Mouse (Mus musculus) ovary, adult 10 weeks (tissue): Measurements from ENCODE around the gene Stx19. TPM values are rescaled to one million over a fixed set of nuclear protein-coding genes. Genes with fewer than 3 reads are reported as not detected.

ENCODE experiments used
- polyA plus RNA-seq: library from polyadenylated mRNA; stranded (reverse); fragments of 350-450 nt; fragmentation: Illumina TruSeq; extraction: RNeasy Lipid Tissue Mini Kit (QIAGEN cat#74804); gene quantifications from one replicate; pipeline ENCODE4 v1.2.3, GENCODE M21; 2014

Gene Stx19
- polyA plus RNA-seq: not detected

GRCm38 (mm10) chr16:62814491-62814890 is at the start of gene Stx19:
Gene Stx19 (plus strand): TSS chr16:62814676.

GRCm38 (mm10) chr16:62786621-62787331 is 27.7 kb upstream of the Stx19 start, which contains the start of gene Nsun3:
Gene Nsun3 (minus strand): TSS chr16:62786818.

GRCm38 (mm10) chr16:62846498-62847312 is 32.2 kb downstream of the Stx19 start, which contains the start of gene Arl13b:
Gene Arl13b (minus strand): TSS chr16:62847040.

GRCm38 (mm10) chr16:62854191-62855068 is 40.0 kb downstream of the Stx19 start, which contains the start of gene Pros1:
Gene Pros1 (plus strand): TSS chr16:62854307.

Other genes starting within 250 kb of the Stx19 start
- gene Nsun3, start 27.9 kb upstream of the Stx19 start, polyA plus RNA-seq: 25.8 TPM
- gene Arl13b, start 32.4 kb downstream of the Stx19 start, polyA plus RNA-seq: 41.1 TPM
- gene Pros1, start 39.6 kb downstream of the Stx19 start, polyA plus RNA-seq: 317 TPM